ENCODE assay signal across 27 mouse cellular contexts in genomic region chr7:144441976-144442375, GRCm38 (mm10). TPM values are rescaled to one million over a fixed set of nuclear protein-coding genes. Genes with fewer than 3 reads are reported as not detected.
A peak's percentile ranks its signal among the peaks of the same experiment; 100 is the strongest.
DNase-seq lines count a peak whose midpoint lies in the region; ATAC-seq and TF ChIP-seq lines count a peak whose summit lies in the region.
"Had no signal": no experiment of that assay in that cellular context is flagged by ENCODE, and none has a peak within 500 bp of the region (broad histone marks: within the 10 kb centered on the region; RNA-seq: fewer than 3 reads in every experiment).

No protein-coding gene starts in this region.

- no peak overlapping the region for H3K9ac ChIP-seq in kidney, embryonic 14.5 days (ENCODE audit: low read depth, low read length)
- H3K9ac ChIP-seq: embryonic facial prominence, embryonic 13.5 days; embryonic facial prominence, embryonic 15.5 days; forebrain, embryonic 12.5 days had no signal

- no peak for TF ChIP-seq POLR2A in myocyte (IDR thresholded peaks at IDR 0.05; ENCODE audit: insufficient read length, low read depth)

- peaks cover 7% of the 10 kb centered on the region for H3K27me3 ChIP-seq in megakaryocyte, embryonic 14.5 days (replicated peaks)
- H3K27me3 ChIP-seq in myocyte (ENCODE audit: control insufficient read depth, insufficient read depth, insufficient read length): no peaks in the 10 kb centered on the region
- H3K27me3 ChIP-seq in kidney, embryonic 14.5 days (ENCODE audit: control insufficient read depth, insufficient read depth, low read length): no peaks in the 10 kb centered on the region
- H3K27me3 ChIP-seq: embryonic facial prominence, embryonic 13.5 days; embryonic facial prominence, embryonic 15.5 days; forebrain, embryonic 12.5 days; Patski had no signal

- peaks cover 100% of the 10 kb centered on the region for H3K4me1 ChIP-seq in megakaryocyte, embryonic 14.5 days
- H3K4me1 ChIP-seq in kidney, embryonic 14.5 days (ENCODE audit: control insufficient read depth, insufficient read depth, low read length): no peaks in the 10 kb centered on the region
- H3K4me1 ChIP-seq: embryonic facial prominence, embryonic 13.5 days; embryonic facial prominence, embryonic 15.5 days; forebrain, embryonic 10.5 days; forebrain, embryonic 12.5 days had no signal

- no peak for ATAC-seq in megakaryocyte, adult 5-6 weeks (ENCODE audit: poor library complexity, severe bottlenecking)
- no peak for ATAC-seq in kidney, embryonic 14.5 days (ENCODE audit: low FRiP score, low TSS enrichment)
- ATAC-seq: activated CD4-positive, CD25-positive, alpha-beta regulatory T cell, adult 4 months; CD4-positive, CD25-positive, alpha-beta regulatory T cell, adult 4 months; forebrain, embryonic 14.5 days; forebrain, embryonic 16.5 days; Patski had no signal

- peak overlapping the region; percentile 88 for H3K4me3 ChIP-seq in megakaryocyte, embryonic 14.5 days (replicated peaks)
- no peak overlapping the region for H3K4me3 ChIP-seq in myocyte
- no peak overlapping the region for H3K4me3 ChIP-seq in kidney, embryonic 14.5 days (ENCODE audit: low read length)
- H3K4me3 ChIP-seq: embryonic facial prominence, embryonic 13.5 days; embryonic facial prominence, embryonic 15.5 days; erythroblast, embryonic 14.5 days; forebrain, embryonic 10.5 days; forebrain, embryonic 12.5 days had no signal

- no peak overlapping the region for H3K27ac ChIP-seq in kidney, embryonic 14.5 days (ENCODE audit: low read depth, low read length)
- H3K27ac ChIP-seq: embryonic facial prominence, embryonic 13.5 days; embryonic facial prominence, embryonic 15.5 days; forebrain, embryonic 10.5 days; forebrain, embryonic 12.5 days had no signal

- no peak overlapping the region for H3ac ChIP-seq in myocyte (ENCODE audit: control insufficient read depth, insufficient read length)

- DNase-seq in 416B (ENCODE audit: low read depth): peak; percentile 88
- DNase-seq in A20 (ENCODE audit: low read depth, low spot score): peak; percentile 57
- DNase-seq in frontal cortex, postnatal 36 days (ENCODE audit: low spot score in 2 of 2): no peak
- DNase-seq: adrenal gland, postnatal 10 days; adrenal gland, postnatal 25 days; cerebellum, adult 11 months; cerebellum, adult 18-20 months; cerebellum, adult 8-10 months; cerebellum, adult 9-11 months; cerebellum, postnatal 14 days; cerebellum, postnatal 36 days; embryo, embryonic 11 days had no signal

- H3K4me2 ChIP-seq in myocyte (ENCODE audit: low read depth): peak overlapping the region; percentile 50
- H3K4me2 ChIP-seq in kidney, embryonic 14.5 days (replicated peaks; ENCODE audit: low read depth, low read length): no peak overlapping the region
- H3K4me2 ChIP-seq: embryonic facial prominence, embryonic 13.5 days; embryonic facial prominence, embryonic 15.5 days; forebrain, embryonic 12.5 days had no signal

- H3K36me3 ChIP-seq in megakaryocyte, embryonic 14.5 days (replicated peaks; ENCODE audit: low read length): peaks cover 83% of the 10 kb centered on the region
- peaks cover 38% of the 10 kb centered on the region for H3K36me3 ChIP-seq in myocyte (ENCODE audit: control insufficient read depth, insufficient read depth)
- H3K36me3 ChIP-seq in kidney, embryonic 14.5 days (ENCODE audit: control insufficient read depth, insufficient read depth, low read length): peaks cover 98% of the 10 kb centered on the region

- 92% methylated on average over 4 of the region's 4 CpGs for WGBS in kidney, embryonic 14.5 days

- peaks cover 11% of the 10 kb centered on the region for H3K9me3 ChIP-seq in megakaryocyte, embryonic 14.5 days
- H3K9me3 ChIP-seq in kidney, embryonic 14.5 days (ENCODE audit: control insufficient read depth, low read length): no peaks in the 10 kb centered on the region
- H3K9me3 ChIP-seq: embryonic facial prominence, embryonic 13.5 days; embryonic facial prominence, embryonic 15.5 days; forebrain, embryonic 10.5 days; forebrain, embryonic 12.5 days; G1E had no signal

- no peaks in the 10 kb centered on the region for H3K79me2 ChIP-seq in myocyte (ENCODE audit: control insufficient read depth, insufficient read depth)

TF ChIP-seq in myocyte, 11 proteins besides CTCF, POLR2A, EP300 and RAD21:
- TF ChIP-seq REST (IDR thresholded peaks at IDR 0.05; ENCODE audit: insufficient read depth, insufficient read length) (no peak), USF1 (IDR thresholded peaks at IDR 0.05; ENCODE audit: low read depth) (no peak), TCF12 (IDR thresholded peaks at IDR 0.05; ENCODE audit: insufficient read depth, poor library complexity, severe bottlenecking) (no peak), POLR2AphosphoS2 (IDR thresholded peaks at IDR 0.05; ENCODE audit: insufficient read length, low read depth) (no peak), SRF (IDR thresholded peaks at IDR 0.05; ENCODE audit: control insufficient read depth, insufficient read length, low read depth) (no peak), CEBPB (IDR thresholded peaks at IDR 0.05; ENCODE audit: insufficient read depth, poor library complexity, severe bottlenecking) (no peak), TCF3 (IDR thresholded peaks at IDR 0.05; ENCODE audit: insufficient read length, low read depth) (no peak), E2F4 (IDR thresholded peaks at IDR 0.05; ENCODE audit: insufficient read depth) (no peak), MYOD1 (IDR thresholded peaks at IDR 0.05; ENCODE audit: control insufficient read depth in 1 of 3, insufficient read length in 2 of 3, low read depth in 2 of 3) (no peak), MAX (IDR thresholded peaks at IDR 0.05; ENCODE audit: low read depth) (no peak), MYOG (IDR thresholded peaks at IDR 0.05; ENCODE audit: control insufficient read depth in 1 of 3, insufficient read depth in 1 of 3, insufficient read length in 2 of 3, low read depth in 2 of 3) (no peak)

RNA-seq across cellular contexts. Expression of gene Cttn, which starts 28.8 kb away (rescaled TPM):
- polyA plus RNA-seq in megakaryocyte, embryonic 14.5 days (2012; ENCODE audit: insufficient read depth, low replicate concordance): 83.6 and 311 TPM in 2 replicates
- total RNA-seq in megakaryocyte, adult 5-6 weeks (2015): 0.04 and 0.30 TPM in 2 replicates
- total RNA-seq in megakaryocyte, adult 5-6 weeks (2017): 0.22 and 1.3 TPM in 2 replicates
- polyA plus RNA-seq in myocyte (2012; fragmentation: generic; extraction: Trizol): 120 TPM
- 85.1 and 177 TPM in 2 replicates for polyA plus RNA-seq in kidney, embryonic 14.5 days (2014; fragmentation: Nextera tagmentation; extraction: Ambion mirVana)

Comparison
In these comparisons a context has a peak if more than half of its experiments do, and no peak if none do; other contexts are left out.
1. DNase-seq: peak in 416B (single experiment) and A20 (single experiment); none in frontal cortex, postnatal 36 days (0 of 2).